Mouse (Mus musculus) spleen, adult 2 months (tissue): ENCODE results near the gene Muc1.

Experiments
- CTCF ChIP-seq: fragments of 200-500 bp; IDR thresholded peaks from 2 replicates; pipeline ENCODE4 v1.5.1; 2011; ENCODE audit warnings: mild to moderate bottlenecking, inconsistent platforms; ENCODE audit not compliant: insufficient read depth, insufficient read length, insufficient replicate concordance; ENCODE audit errors: extremely low read depth
- POLR2A ChIP-seq: fragments of 200-500 bp; IDR thresholded peaks from 2 replicates; pipeline ENCODE4 v1.6.1; 2011; ENCODE audit warnings: low read depth, low read length, inconsistent platforms

DNA sequence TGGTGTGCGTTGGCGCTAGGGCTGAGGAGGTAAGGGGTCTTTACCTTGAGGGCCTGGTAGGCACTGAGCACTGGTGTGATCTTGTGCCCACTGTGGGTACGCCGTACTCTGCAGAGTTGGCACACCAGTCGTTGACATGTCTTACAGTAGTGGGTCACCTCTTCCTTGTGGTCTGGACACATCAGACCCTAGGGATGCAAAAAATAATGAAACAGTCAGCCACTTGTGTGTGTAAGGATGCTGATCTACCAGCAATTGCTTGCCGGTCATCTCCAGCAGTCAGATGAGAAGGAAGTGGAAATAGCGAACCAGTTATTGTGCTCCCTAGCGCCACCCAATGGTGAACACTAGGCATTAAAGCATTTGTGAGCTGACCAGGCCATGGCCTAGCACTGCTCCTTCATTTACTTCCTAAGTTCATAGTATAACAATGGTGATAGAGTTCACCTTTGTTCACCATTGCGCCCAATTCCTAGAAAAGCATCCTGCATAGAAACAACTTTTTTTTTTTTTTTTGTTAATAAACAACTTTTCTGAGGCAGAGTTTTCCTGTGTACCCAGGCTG is 13.6 kb downstream of the Muc1 start:
- TF ChIP-seq CTCF (peak; percentile 46; the same call in 1 of the 2 replicates), POLR2A (no peak)
